Mouse (Mus musculus): ENCODE data around the gene Ksr2.

- TF ChIP-seq CTCF (IDR thresholded peaks at IDR 0.05; ENCODE audit: extremely low read depth, insufficient read length, insufficient replicate concordance, low read depth, low read length) (no peak), POLR2A (IDR thresholded peaks at IDR 0.05; ENCODE audit: low read depth, low read length) (no peak)
Observed at GRCm38 (mm10) chr5:117635211-117635610, 221.4 kb downstream of the Ksr2 start.

All from small intestine, adult 2 months (tissue).